Mouse (Mus musculus) small intestine, adult 2 months (tissue): Measurements from ENCODE around the gene Aftph. TPM values are rescaled to one million over a fixed set of nuclear protein-coding genes. Genes with fewer than 3 reads are reported as not detected.

Experiments used
- H3K27ac ChIP-seq: fragments of 200-500 bp; 2 replicates; pipeline ENCODE4 v1.5.1; 2012; ENCODE audit warnings: low read depth, low read length, control low read depth, inconsistent platforms; ENCODE audit not compliant: insufficient read depth
- H3K27me3 ChIP-seq: fragments of 200-500 bp; 2 replicates; pipeline ENCODE4 v1.6.1; 2012; ENCODE audit warnings: mild to moderate bottlenecking, moderate library complexity, low read length, inconsistent platforms; ENCODE audit not compliant: control insufficient read depth, insufficient read depth
- H3K36me3 ChIP-seq: fragments of 200-500 bp; 2 replicates; pipeline ENCODE4 v1.6.1; 2012; ENCODE audit warnings: mild to moderate bottlenecking, low read length, control low read depth, inconsistent platforms; ENCODE audit not compliant: control insufficient read depth, insufficient read depth
- H3K4me1 ChIP-seq: fragments of 200-500 bp; 2 replicates; pipeline ENCODE4 v1.6.1; 2012; ENCODE audit warnings: low read length, inconsistent platforms, mixed read lengths; ENCODE audit not compliant: control insufficient read depth, insufficient read depth, insufficient read length
- H3K4me3 ChIP-seq: fragments of 200-500 bp; 2 replicates; pipeline ENCODE4 v1.5.1; 2012; ENCODE audit warnings: low read depth, mild to moderate bottlenecking, control low read depth, inconsistent platforms, low read length, moderate library complexity
- CTCF ChIP-seq: fragments of 200-500 bp; IDR thresholded peaks from 2 replicates; pipeline ENCODE4 v1.5.1; 2012; ENCODE audit warnings: low read depth, mild to moderate bottlenecking, control low read depth, inconsistent platforms, low read length, moderate library complexity, mixed read lengths; ENCODE audit not compliant: insufficient replicate concordance, insufficient read length; ENCODE audit errors: extremely low read depth
- POLR2A ChIP-seq: fragments of 200-500 bp; IDR thresholded peaks from 2 replicates; pipeline ENCODE4 v1.6.1; 2012; ENCODE audit warnings: low read depth, mild to moderate bottlenecking, control low read depth, inconsistent platforms, low read length, moderate library complexity
- WGBS: fragments of 180-500 bp; shearing (Covaris S2); methylation state at CpG from one replicate; pipeline ENCODE4 v1.1.7; 2018; 5-methylcytosine and 5-hydroxymethylcytosine counted together
- polyA plus RNA-seq: library from polyadenylated mRNA; depleted of rRNA; stranded (reverse); fragments of >200 nt; gene quantifications from 2 replicates; pipeline ENCODE4 v1.2.3, GENCODE M21; 2012

Aftph gene
- polyA plus RNA-seq, 1 experiment: 48.0 TPM

DNA sequence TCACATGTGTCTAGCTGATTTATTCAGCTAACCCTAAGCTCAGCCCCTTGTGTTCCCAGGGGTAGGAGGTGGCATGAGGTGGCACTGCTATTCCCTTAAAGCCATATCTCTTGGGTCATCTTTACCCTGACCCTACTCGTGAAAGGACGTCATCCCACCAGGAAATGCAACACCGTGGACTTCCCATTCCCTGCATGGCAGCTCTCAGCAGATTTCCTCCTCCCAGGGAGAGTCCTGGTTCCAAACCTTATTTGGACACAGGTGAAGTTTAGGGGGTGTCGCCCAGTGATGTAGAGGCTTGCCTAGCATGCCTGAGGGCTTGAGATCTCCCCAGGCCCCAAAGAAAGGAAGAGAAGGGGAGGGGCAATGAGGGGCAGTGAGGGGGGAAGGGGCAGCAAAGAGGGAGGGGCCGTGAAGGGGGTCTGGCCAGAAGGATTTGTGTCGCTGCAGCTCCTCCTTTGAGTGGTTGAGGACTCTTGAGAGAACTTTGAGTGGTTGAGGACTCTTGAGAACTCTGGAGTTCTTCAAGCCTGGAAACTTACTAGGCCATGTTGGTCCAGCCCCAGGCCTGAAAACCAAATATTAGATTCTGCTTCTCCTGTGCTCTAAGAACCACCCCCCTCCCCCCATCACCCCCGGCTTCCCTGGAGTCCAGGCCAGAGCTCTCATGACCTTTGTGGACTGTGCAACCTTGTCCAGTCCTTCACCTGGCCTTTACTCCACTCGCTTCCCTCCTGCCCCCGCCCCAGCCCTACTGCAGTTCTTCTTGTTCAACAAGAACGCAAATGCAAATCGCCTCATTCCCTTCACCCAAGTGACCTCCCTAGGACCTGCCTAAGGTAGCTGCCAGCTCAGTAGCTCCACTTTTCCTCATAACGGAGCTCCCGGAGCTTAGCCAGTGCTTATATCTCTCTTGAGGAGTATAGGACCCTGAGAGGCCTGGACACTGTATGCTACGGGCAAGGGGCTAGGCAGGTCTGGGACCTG is 81.0 kb downstream of the Aftph start:
- Histone ChIP-seq H3K27me3 (no peaks in the 10 kb centered on the region), H3K4me1 (0 out of 2 replicates have a peak, but pooled peaks cover 5% of the 10 kb centered on the region), H3K27ac (no peak overlapping the region), H3K36me3 (no peaks in the 10 kb centered on the region), H3K4me3 (no peak overlapping the region)
- 86% methylated on average over 14 of the region's 14 CpGs for WGBS
- TF ChIP-seq CTCF (no peak), POLR2A (no peak)

DNA sequence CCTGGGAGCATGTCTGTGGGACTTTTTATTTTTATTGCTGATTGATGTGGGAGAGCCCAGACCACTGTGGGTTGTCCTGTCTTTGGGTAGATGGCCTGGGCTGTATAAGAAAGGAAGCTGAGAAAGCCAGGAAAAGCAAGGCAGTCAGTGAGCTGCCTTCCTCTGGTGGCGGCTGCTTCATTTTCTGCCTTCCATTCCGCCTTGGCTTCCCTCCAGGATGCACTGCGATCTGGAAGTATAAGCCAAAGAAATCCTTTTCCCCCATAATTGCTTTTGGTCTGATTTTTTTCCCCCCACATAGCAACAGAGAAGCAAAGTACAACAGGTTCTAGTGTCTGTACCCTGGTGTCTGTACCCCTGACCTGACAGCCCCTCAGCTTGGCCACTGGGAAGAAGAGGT is 82.3 kb downstream of the Aftph start:
- H3K27me3 ChIP-seq: no peaks in the 10 kb centered on the region
- TF ChIP-seq CTCF (no peak), POLR2A (no peak)
- peaks cover 4% of the 10 kb centered on the region; the same call in 1 of the 2 replicates for H3K36me3 ChIP-seq
- 66% methylated on average over 3 of the region's 3 CpGs for whole genome bisulfite sequencing
- H3K4me1 ChIP-seq: 0 out of 2 replicates have a peak, but pooled peaks cover 5% of the 10 kb centered on the region
- no peak overlapping the region for H3K4me3 ChIP-seq
- no peak overlapping the region for H3K27ac ChIP-seq

DNA sequence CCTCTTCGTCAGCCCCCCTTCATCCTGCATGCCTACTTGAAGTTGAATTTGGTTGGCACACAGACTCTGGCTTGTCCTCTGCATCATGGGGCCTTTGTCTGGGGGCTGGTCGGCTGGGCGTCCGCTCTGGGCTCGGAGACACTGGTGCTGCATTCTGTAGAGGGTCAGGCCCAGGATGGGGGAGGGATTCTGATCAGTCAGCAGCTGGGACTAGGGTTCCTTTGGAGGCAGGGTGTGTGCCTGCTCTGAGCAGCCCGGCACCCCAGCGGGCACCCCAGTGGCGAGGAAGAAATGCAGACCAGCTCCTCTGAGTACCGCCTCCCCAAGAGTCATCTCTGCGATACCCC is 84.7 kb downstream of the Aftph start:
- Histone ChIP-seq H3K4me1 (0 out of 2 replicates have a peak, but pooled peaks cover 5% of the 10 kb centered on the region), H3K4me3 (no peak overlapping the region), H3K27me3 (no peaks in the 10 kb centered on the region), H3K36me3 (peaks cover 9% of the 10 kb centered on the region), H3K27ac (no peak overlapping the region)
- TF ChIP-seq POLR2A (no peak), CTCF (no peak)
- 72% methylated on average over 10 of the region's 10 CpGs for WGBS

DNA sequence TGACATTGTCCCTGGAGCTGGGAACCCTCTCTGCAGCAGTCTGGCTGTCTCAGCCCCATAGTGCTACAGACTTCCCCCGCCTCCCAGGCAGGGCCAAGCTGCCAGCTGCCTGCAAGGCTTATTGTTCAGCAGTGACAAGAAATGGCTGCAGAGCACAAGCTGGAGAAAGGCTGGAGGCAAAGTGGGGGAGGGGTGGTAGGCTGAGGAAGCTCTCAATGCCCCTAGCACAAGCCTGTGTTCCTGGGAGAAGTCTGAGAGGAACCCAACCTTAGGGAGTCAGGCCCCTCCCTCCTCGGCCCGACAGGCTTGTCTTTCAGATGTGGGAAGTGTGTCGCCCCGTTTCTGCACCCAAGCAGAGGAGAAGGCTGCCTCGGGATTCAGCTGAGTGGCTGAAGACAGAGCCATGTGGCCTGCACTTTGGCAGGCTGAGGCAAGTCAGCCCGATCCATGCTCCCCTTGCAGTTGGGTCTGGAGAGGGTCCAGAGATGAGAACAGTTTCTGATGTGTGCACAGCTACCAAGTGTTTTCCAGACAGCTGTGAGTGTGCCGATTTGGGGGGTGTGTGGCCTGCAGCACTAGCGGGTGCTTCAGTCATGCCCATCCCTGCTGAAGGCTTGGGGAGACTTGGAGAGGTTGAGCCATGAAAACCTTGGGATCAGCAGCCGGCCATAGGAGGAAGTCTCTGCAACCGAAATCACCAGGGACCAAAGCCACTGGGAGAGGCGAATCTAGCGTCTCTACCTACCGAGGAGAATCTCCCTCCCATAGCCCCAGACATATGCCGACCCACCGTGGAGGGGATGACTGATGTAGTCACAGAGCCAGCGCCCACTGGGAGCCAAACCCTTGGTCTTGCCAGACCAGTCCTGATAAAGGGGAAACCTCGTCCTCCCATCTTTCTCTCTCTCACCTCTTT is 85.3 kb downstream of the Aftph start:
- Histone ChIP-seq H3K36me3 (peaks cover 10% of the 10 kb centered on the region), H3K4me3 (no peak overlapping the region), H3K4me1 (0 out of 2 replicates have a peak, but pooled peaks cover 5% of the 10 kb centered on the region), H3K27me3 (no peaks in the 10 kb centered on the region), H3K27ac (no peak overlapping the region)
- no peak for TF ChIP-seq CTCF
- 37% methylated on average over 18 of the region's 18 CpGs for WGBS

DNA sequence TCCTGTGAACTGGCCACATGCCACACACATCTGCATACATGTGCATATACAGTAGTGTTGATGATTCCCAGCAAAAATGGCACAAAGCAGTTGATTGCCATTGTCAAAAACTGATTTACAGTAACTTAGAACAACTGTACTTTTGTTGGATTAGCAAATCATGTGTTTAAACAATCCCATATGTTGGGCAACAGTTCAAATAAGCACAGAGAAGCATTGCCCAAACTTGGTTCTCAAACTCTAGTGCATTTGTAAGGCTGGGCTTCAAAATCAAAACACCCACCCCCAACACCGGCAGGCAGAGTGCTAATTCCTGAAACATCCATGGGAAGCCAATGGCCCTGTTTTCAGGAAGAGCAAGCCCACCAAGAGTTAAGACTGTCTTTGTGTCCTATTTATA is 90.2 kb downstream of the Aftph start:
- no peaks in the 10 kb centered on the region for H3K27me3 ChIP-seq
- H3K4me1 ChIP-seq: 0 out of 2 replicates have a peak, but pooled peaks cover 5% of the 10 kb centered on the region
- WGBS: 73% methylated on average over 1 of the region's 1 CpGs
- H3K36me3 ChIP-seq: peaks cover 31% of the 10 kb centered on the region
- H3K27ac ChIP-seq: no peak overlapping the region
- TF ChIP-seq CTCF: no peak
- TF ChIP-seq POLR2A: no peak
- H3K4me3 ChIP-seq: no peak overlapping the region

DNA sequence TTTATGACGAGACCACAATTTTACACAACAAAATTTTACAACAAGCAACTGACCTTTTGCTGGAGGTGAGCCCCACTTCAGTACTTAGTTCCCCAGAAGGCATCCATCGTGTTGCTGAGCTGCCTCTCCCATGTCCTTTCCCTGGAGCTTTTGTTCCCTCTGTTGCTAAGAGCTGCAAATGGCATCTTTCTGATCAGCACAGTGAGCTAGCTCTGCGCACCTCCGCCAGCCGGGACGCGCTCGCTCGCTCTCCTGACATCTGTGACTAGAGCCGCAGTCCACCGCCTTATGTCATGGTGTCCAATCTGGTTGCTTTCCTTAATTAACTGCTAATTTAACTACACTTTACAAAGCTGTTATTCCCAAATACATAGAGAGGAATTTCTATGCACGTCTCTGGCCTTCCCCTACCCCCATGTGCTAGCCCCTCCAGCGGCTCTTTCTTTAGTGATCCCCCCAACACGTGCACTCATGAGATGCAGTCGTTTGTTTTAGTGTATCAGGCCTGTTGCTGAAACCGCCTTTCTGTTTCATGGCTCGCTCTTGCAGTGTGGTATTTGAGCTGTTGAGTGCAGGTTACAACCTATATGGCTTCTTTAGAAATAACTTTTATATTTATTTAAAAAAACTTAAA is 91.3 kb downstream of the Aftph start:
- H3K4me3 ChIP-seq: no peak overlapping the region
- WGBS: 95% methylated on average over 17 of the region's 17 CpGs
- no peak overlapping the region for H3K27ac ChIP-seq
- 0 out of 2 replicates have a peak, but pooled peaks cover 2% of the 10 kb centered on the region for H3K4me1 ChIP-seq
- H3K27me3 ChIP-seq: no peaks in the 10 kb centered on the region
- TF ChIP-seq CTCF (no peak), POLR2A (no peak)
- peaks cover 31% of the 10 kb centered on the region for H3K36me3 ChIP-seq
